Mouse (Mus musculus): Measurements from ENCODE around the gene H2-M2. TPM values are rescaled to one million over a fixed set of nuclear protein-coding genes. Genes with fewer than 3 reads are reported as not detected.
"Not testable (repeated sequence)": the region's sequence is repeated elsewhere in the genome, so short reads cannot be mapped to it uniquely, and the experiment has no call there.

The H2-M2 gene
- polyA plus RNA-seq (2012; rRNA removed), result 1.8 and 2.3 TPM in 2 replicates

- WGBS, result 62% methylated on average over 2 of the region's 2 CpGs
- no peak for DNase-seq (ENCODE audit: low read depth, low spot score)
Measured at GRCm38 (mm10) chr17:37483452-37483851, at the start of gene H2-M2. TSS of gene H2-M2 (minus strand) at chr17:37483552.

DNA sequence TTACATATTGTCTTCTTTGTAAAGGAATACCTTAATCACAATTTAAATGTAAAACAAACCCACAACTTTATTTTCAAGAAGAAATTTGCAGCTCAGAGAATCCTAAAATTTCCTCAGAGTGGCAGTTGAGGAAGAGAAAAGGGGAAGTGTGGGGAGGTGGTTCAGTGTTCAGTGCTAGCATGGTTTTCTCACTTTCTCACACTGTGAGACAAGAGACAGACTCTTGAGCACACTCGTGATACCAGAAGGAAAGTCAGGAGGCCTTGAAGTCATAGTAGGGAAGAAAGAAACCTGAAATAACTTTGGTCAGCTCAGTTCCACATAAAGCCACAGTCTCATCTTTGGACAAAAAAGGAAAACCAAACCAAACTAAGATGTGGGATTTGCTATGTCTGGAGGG, 42.1 kb upstream of the H2-M2 start:
- not testable (repeated sequence) for DNase-seq (ENCODE audit: low read depth, low spot score)
- 63% methylated on average over 1 of the region's 1 CpGs for WGBS

DNA sequence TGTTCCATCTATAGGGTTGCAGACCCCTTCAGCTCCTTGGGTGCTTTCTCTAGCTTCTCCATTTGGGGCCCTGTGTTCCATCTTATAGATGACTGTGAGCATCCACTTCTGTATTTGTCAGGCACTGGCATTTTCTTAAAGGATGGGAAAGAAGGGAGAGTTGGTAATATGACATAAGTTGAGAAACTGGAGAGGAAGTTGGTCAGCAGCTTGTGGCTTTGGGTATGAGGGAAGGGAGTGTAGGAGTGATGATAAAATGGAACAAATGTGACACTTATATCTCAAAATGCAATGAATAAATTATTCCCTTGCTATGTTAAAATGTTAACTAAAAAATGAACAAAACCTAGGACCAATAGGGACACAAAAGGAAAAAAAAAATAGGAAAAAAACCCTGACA, 41.3 kb upstream of the H2-M2 start:
- DNase-seq (ENCODE audit: low read depth, low spot score), result not testable (repeated sequence)

GRCm38 (mm10) chr17:37507730-37508129, 24.4 kb upstream of the H2-M2 start, which contains the start of gene Olfr111:
TSS of gene Olfr111 (plus strand) at chr17:37508030.
- 93% methylated on average over 4 of the region's 4 CpGs for WGBS

GRCm38 (mm10) chr17:37491930-37492518, 8.7 kb upstream of the H2-M2 start, which contains the start of gene Olfr110:
TSS of gene Olfr110 (plus strand) at chr17:37492468.
- no peak for DNase-seq (ENCODE audit: low read depth, low spot score)
- WGBS, result 56% methylated on average over 1 of the region's 1 CpGs

More at GRCm38 (mm10) chr17:37507730-37508129, 24.4 kb upstream of the H2-M2 start, which contains the start of gene Olfr111:
- DNase-seq (ENCODE audit: low read depth, low spot score), result no peak

DNA sequence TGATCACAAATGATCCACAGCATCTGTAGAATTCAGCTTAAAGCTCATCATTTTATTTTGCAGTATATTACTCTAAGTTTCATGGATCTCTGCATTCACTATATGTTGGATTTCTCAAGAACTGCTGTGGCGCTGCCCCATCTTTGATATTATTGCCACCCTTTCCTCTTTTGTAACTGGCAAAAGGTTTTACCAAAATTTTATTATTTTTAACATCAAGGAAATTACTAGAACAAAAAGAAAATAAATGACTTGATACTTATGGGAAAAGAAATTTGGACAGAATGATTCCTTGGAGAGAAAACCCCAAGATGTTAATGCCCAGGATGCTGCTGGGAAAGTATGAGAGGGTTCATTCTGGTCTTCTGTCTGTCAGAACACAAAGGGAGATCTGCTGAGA, 24.7 kb downstream of the H2-M2 start, which contains the start of gene Olfr109:
TSS of gene Olfr109 (plus strand) at position 301 of the 400 bp plus-strand sequence.
- 88% methylated on average over 1 of the region's 1 CpGs for WGBS
- no peak for DNase-seq (ENCODE audit: low read depth, low spot score)

DNA sequence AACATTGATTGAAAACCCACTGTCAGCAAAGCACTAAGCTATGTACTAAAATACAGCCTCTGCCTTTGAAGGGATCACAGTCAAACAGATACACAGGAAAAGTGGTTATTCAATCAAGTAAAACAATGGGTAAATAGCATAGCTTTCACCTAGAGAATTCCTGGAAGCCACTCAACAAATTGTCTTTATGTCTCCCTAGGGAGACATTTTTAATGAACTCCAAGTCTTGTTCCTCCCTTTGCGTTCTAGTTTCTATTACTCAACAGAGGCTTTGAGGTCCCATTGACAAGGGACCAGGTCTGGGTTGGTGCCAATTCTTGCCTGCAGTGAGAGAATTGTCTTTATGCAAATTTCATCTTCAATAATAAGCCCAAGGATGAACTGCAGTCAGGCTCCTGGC, 38.2 kb downstream of the H2-M2 start, which contains the start of gene Olfr108:
TSS of gene Olfr108 (plus strand) at position 301 of the 400 bp plus-strand sequence.
- 86% methylated on average over 1 of the region's 1 CpGs for WGBS

More for the DNA sequence above, 38.2 kb downstream of the H2-M2 start, which contains the start of gene Olfr108:
- DNase-seq (ENCODE audit: low read depth, low spot score), result no peak

Other genes starting within 250 kb of the H2-M2 start
- gene Olfr97, start 246.2 kb downstream of the H2-M2 start, polyA plus RNA-seq (2012; rRNA removed), result not detected in 2 replicates
- not detected in 2 replicates for gene Olfr98, start 219.8 kb downstream of the H2-M2 start, polyA plus RNA-seq (2012; rRNA removed)
- 9.6 and 9.8 TPM in 2 replicates for gene H2-M3, start 213.3 kb downstream of the H2-M2 start, polyA plus RNA-seq (2012; rRNA removed)
- gene Olfr99, start 200.1 kb downstream of the H2-M2 start, polyA plus RNA-seq (2012; rRNA removed), result not detected in 2 replicates
- not detected in 2 replicates for gene Olfr101, start 179.2 kb downstream of the H2-M2 start, polyA plus RNA-seq (2012; rRNA removed)
- gene Olfr102, start 166.5 kb downstream of the H2-M2 start, polyA plus RNA-seq (2012; rRNA removed), result not detected in 2 replicates
- gene Olfr103, start 143.9 kb downstream of the H2-M2 start, polyA plus RNA-seq (2012; rRNA removed), result not detected in 2 replicates
- not detected in 2 replicates for gene Olfr104-ps, start 124.0 kb downstream of the H2-M2 start, polyA plus RNA-seq (2012; rRNA removed)
- not detected in 2 replicates for gene Olfr105-ps, start 104.5 kb downstream of the H2-M2 start, polyA plus RNA-seq (2012; rRNA removed)
- not detected in 2 replicates for gene Olfr106-ps, start 93.2 kb downstream of the H2-M2 start, polyA plus RNA-seq (2012; rRNA removed)
- not detected in 2 replicates for gene Olfr107, start 84.3 kb downstream of the H2-M2 start, polyA plus RNA-seq (2012; rRNA removed)
- gene Olfr108, start 38.1 kb downstream of the H2-M2 start, polyA plus RNA-seq (2012; rRNA removed), result not detected in 2 replicates
- gene Olfr109, start 24.6 kb downstream of the H2-M2 start, polyA plus RNA-seq (2012; rRNA removed), result not detected in 2 replicates
- gene Olfr110, start 8.9 kb upstream of the H2-M2 start, polyA plus RNA-seq (2012; rRNA removed), result not detected in 2 replicates
- 0.07 TPM in 1 of 2 replicates, not detected in the other for gene Olfr111, start 24.5 kb upstream of the H2-M2 start, polyA plus RNA-seq (2012; rRNA removed)
- not detected in 2 replicates for gene Olfr112, start 85.9 kb upstream of the H2-M2 start, polyA plus RNA-seq (2012; rRNA removed)
- not detected in 2 replicates for gene Olfr113, start 94.1 kb upstream of the H2-M2 start, polyA plus RNA-seq (2012; rRNA removed)
- not detected in 2 replicates for gene Olfr114, start 109.2 kb upstream of the H2-M2 start, polyA plus RNA-seq (2012; rRNA removed)
- gene Olfr115, start 143.6 kb upstream of the H2-M2 start, polyA plus RNA-seq (2012; rRNA removed), result not detected in 2 replicates
- not detected in 2 replicates for gene Olfr116, start 143.6 kb upstream of the H2-M2 start, polyA plus RNA-seq (2012; rRNA removed)
- gene Olfr117, start 180.2 kb upstream of the H2-M2 start, polyA plus RNA-seq (2012; rRNA removed), result not detected in 2 replicates
- not detected in 2 replicates for gene Olfr118, start 183.4 kb upstream of the H2-M2 start, polyA plus RNA-seq (2012; rRNA removed)
- gene Olfr119, start 213.0 kb upstream of the H2-M2 start, polyA plus RNA-seq (2012; rRNA removed), result not detected in 2 replicates
- not detected in 2 replicates for gene Olfr120, start 238.3 kb upstream of the H2-M2 start, polyA plus RNA-seq (2012; rRNA removed)